Mouse (Mus musculus) MEL (cell line): ENCODE data around the gene Epb41l1. TPM values are rescaled to one million over a fixed set of nuclear protein-coding genes. Genes with fewer than 3 reads are reported as not detected.

Source experiments
- DNase-seq: peaks from one replicate; pipeline ENCODE4 v3.0.0; 2011; ENCODE audit warnings: low read depth, low spot score
- H3K27ac ChIP-seq: 2 replicates; pipeline ENCODE4 v1.5.1; 2012; ENCODE audit warnings: low read depth, mild to moderate bottlenecking, control low read depth, low read length, moderate library complexity; ENCODE audit not compliant: control insufficient read depth
- H3K27me3 ChIP-seq, 2 experiments: fragments of 150-350 bp in 1 of 2; sonication (generic) in 1 of 2; 2 replicates each; pipeline ENCODE4 v1.6.1; 2012; ENCODE audit warnings: low read length in 2 of 2, mild to moderate bottlenecking in 2 of 2, improper control_type of control experiment in 1 of 2, moderate library complexity in 1 of 2; ENCODE audit not compliant: insufficient read depth in 2 of 2, control insufficient read depth in 1 of 2
- H3K36me3 ChIP-seq, 2 experiments: 2 replicates each; pipeline ENCODE4 v1.6.1; 2012 to 2014; ENCODE audit warnings: low read length in 2 of 2, improper control_type of control experiment in 1 of 2, inconsistent platforms in 1 of 2, mild to moderate bottlenecking in 1 of 2; ENCODE audit not compliant: insufficient read depth in 2 of 2, control insufficient read depth in 1 of 2
- H3K4me1 ChIP-seq, 2 experiments: fragments of 150-350 bp in 1 of 2; sonication (generic) in 1 of 2; 2 replicates each; pipeline ENCODE4 v1.6.1; 2012; ENCODE audit warnings: low read length in 2 of 2, improper control_type of control experiment in 1 of 2, mild to moderate bottlenecking in 1 of 2; ENCODE audit not compliant: insufficient read depth in 2 of 2, control insufficient read depth in 1 of 2
- H3K4me3 ChIP-seq, 2 experiments: fragments of 150-350 bp in 1 of 2; sonication (generic) in 1 of 2; 2 replicates each; pipeline ENCODE4 v1.5.1; 2012; ENCODE audit warnings: low read depth in 2 of 2, low read length in 2 of 2, mild to moderate bottlenecking in 2 of 2, moderate library complexity in 2 of 2, control low read depth in 1 of 2, improper control_type of control experiment in 1 of 2; ENCODE audit not compliant: control insufficient read depth in 1 of 2, insufficient read depth in 1 of 2
- H3K79me2 ChIP-seq: 2 replicates; pipeline ENCODE4 v1.6.1; 2012; ENCODE audit warnings: mild to moderate bottlenecking, low read length, moderate library complexity; ENCODE audit not compliant: control insufficient read depth, poor library complexity, insufficient read depth
- H3K9ac ChIP-seq: 2 replicates; pipeline ENCODE4 v1.6.1; 2012; ENCODE audit warnings: low read depth, mild to moderate bottlenecking, control low read depth, low read length, moderate library complexity; ENCODE audit not compliant: control insufficient read depth, poor library complexity, severe bottlenecking
- H3K9me3 ChIP-seq: fragments of 150-350 bp; sonication (generic); replicated peaks from 2 replicates; pipeline ENCODE4 v1.6.1; 2012; ENCODE audit warnings: mild to moderate bottlenecking, low read length, improper control_type of control experiment, moderate library complexity; ENCODE audit not compliant: insufficient read depth
- CHD2 ChIP-seq: IDR thresholded peaks from 2 replicates; pipeline ENCODE4 v1.6.1; 2011; ENCODE audit warnings: low read length, improper control_type of control experiment
- E2F4 ChIP-seq: IDR thresholded peaks from 2 replicates; pipeline ENCODE4 v1.6.1; 2011; ENCODE audit warnings: low read depth, low read length, improper control_type of control experiment, borderline replicate concordance
- ELF1 ChIP-seq: IDR thresholded peaks from 2 replicates; pipeline ENCODE4 v1.6.1; 2014; ENCODE audit warnings: low read depth, mild to moderate bottlenecking, inconsistent platforms, low read length, improper control_type of control experiment, moderate library complexity
- ETS1 ChIP-seq: IDR thresholded peaks from 2 replicates; pipeline ENCODE4 v1.6.1; 2012; ENCODE audit warnings: low read depth, mild to moderate bottlenecking, inconsistent platforms, low read length, improper control_type of control experiment, moderate library complexity
- GABPA ChIP-seq: IDR thresholded peaks from 2 replicates; pipeline ENCODE4 v1.6.1; 2012; ENCODE audit warnings: low read depth, mild to moderate bottlenecking, inconsistent platforms, low read length, improper control_type of control experiment, moderate library complexity
- GATA1 ChIP-seq: IDR thresholded peaks from 2 replicates; pipeline ENCODE4 v1.6.1; 2011; ENCODE audit warnings: low read depth, low read length, improper control_type of control experiment
- JUND ChIP-seq: IDR thresholded peaks from 2 replicates; pipeline ENCODE4 v1.6.1; 2011; ENCODE audit warnings: low read depth, mild to moderate bottlenecking, improper control_type of control experiment, low read length
- MAFK ChIP-seq: IDR thresholded peaks from 2 replicates; pipeline ENCODE4 v1.6.1; 2011; ENCODE audit warnings: low read depth, mild to moderate bottlenecking, low read length, improper control_type of control experiment, borderline replicate concordance
- MAX ChIP-seq: IDR thresholded peaks from 2 replicates; pipeline ENCODE4 v1.6.1; 2011; ENCODE audit warnings: low read length, improper control_type of control experiment
- MXI1 ChIP-seq: IDR thresholded peaks from 2 replicates; pipeline ENCODE4 v1.6.1; 2011; ENCODE audit warnings: mild to moderate bottlenecking, low read depth, low read length, improper control_type of control experiment
- MYC ChIP-seq: IDR thresholded peaks from 2 replicates; pipeline ENCODE4 v1.6.1; 2011; ENCODE audit warnings: low read depth, mild to moderate bottlenecking, low read length, improper control_type of control experiment, moderate library complexity
- NRF1 ChIP-seq: IDR thresholded peaks from 2 replicates; pipeline ENCODE4 v1.6.1; 2014; ENCODE audit warnings: low read depth, mild to moderate bottlenecking, inconsistent platforms, low read length, improper control_type of control experiment, moderate library complexity; ENCODE audit not compliant: poor library complexity, insufficient read depth, severe bottlenecking
- POLR2AphosphoS2 ChIP-seq: IDR thresholded peaks from 2 replicates; pipeline ENCODE4 v1.6.1; 2011; ENCODE audit warnings: low read length, improper control_type of control experiment
- POLR2AphosphoS5 ChIP-seq: IDR thresholded peaks from 2 replicates; pipeline ENCODE4 v1.6.1; 2012; ENCODE audit warnings: low read depth, borderline replicate concordance, mild to moderate bottlenecking, inconsistent platforms, low read length, moderate library complexity, mixed read lengths
- RAD21 ChIP-seq: IDR thresholded peaks from 2 replicates; pipeline ENCODE4 v1.6.1; 2011; ENCODE audit warnings: mild to moderate bottlenecking, low read depth, low read length, improper control_type of control experiment
- RCOR1 ChIP-seq: IDR thresholded peaks from 2 replicates; pipeline ENCODE4 v1.6.1; 2012; ENCODE audit warnings: low read depth, mild to moderate bottlenecking, inconsistent platforms, low read length, improper control_type of control experiment
- SIN3A ChIP-seq: IDR thresholded peaks from 2 replicates; pipeline ENCODE4 v1.6.1; 2012; ENCODE audit warnings: low read length, improper control_type of control experiment, inconsistent platforms
- SMC3 ChIP-seq: IDR thresholded peaks from 2 replicates; pipeline ENCODE4 v1.6.1; 2011; ENCODE audit warnings: low read depth, low read length, improper control_type of control experiment
- TAL1 ChIP-seq: IDR thresholded peaks from 2 replicates; pipeline ENCODE4 v1.6.1; 2012; ENCODE audit warnings: mild to moderate bottlenecking, inconsistent platforms, low read length, moderate library complexity, mixed read lengths
- UBTF ChIP-seq: IDR thresholded peaks from 2 replicates; pipeline ENCODE4 v1.6.1; 2012; ENCODE audit warnings: low read depth, mild to moderate bottlenecking, inconsistent platforms, low read length, improper control_type of control experiment, moderate library complexity, borderline replicate concordance; ENCODE audit not compliant: insufficient read depth
- USF1 ChIP-seq: IDR thresholded peaks from 2 replicates; pipeline ENCODE4 v1.6.1; 2014; ENCODE audit warnings: low read depth, mild to moderate bottlenecking, inconsistent platforms, low read length, improper control_type of control experiment, moderate library complexity
- ZKSCAN1 ChIP-seq: IDR thresholded peaks from 2 replicates; pipeline ENCODE4 v1.6.1; 2012; ENCODE audit warnings: low read depth, mild to moderate bottlenecking, inconsistent platforms, low read length, improper control_type of control experiment, moderate library complexity
- ZMIZ1 ChIP-seq: IDR thresholded peaks from 2 replicates; pipeline ENCODE4 v1.6.1; 2012; ENCODE audit warnings: low read depth, mild to moderate bottlenecking, inconsistent platforms, low read length, improper control_type of control experiment, moderate library complexity
- polyA plus RNA-seq, 2 experiments: library from polyadenylated mRNA; stranded (reverse) in 1 of 2; unstranded in 1 of 2; fragments of >175 nt in 1 of 2; fragments of >200 nt in 1 of 2; gene quantifications; 2 replicates each; pipeline versions ENCODE4 v1.2.1 to v1.2.4; 2012; ENCODE audit warnings: low replicate concordance in 2 of 2, low read depth in 1 of 2; ENCODE audit not compliant: insufficient read length in 2 of 2, insufficient read depth in 1 of 2, missing spikeins in 1 of 2
- total RNA-seq: library from RNA; depleted of rRNA; stranded (reverse); fragments of 300-350 nt; gene quantifications from 2 replicates; pipeline ENCODE4 v1.2.3, GENCODE M21; 2012

Epb41l1 gene
- total and polyA plus RNA-seq, 3 experiments, result 1.5 to 7.3 TPM; not detected in 1

DNA sequence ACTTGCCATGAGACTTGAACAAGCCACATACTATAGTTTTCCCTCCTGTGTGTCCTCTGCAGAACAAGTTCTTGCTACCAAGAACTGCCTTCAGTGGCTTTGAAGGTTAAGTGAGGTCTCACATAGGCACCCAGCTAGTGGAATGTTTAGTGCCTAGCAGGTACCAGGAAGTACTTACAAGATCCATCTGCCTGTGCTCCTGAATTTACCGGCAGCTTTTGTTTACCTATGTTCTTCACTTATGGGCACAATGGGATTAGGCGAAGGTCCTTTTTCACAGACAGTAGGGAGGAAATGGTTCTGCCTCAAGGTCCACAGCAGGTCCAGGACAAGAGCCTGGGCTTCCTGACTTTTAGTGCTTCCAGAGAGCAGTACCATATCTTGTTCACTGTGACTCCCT, 112.5 kb downstream of the Epb41l1 start:
- DNase-seq, result no peak
- Histone ChIP-seq H3K4me3 (no peak overlapping the region), H3K79me2 (no peaks in the 10 kb centered on the region), H3K27ac (no peak overlapping the region), H3K36me3 (no peaks in the 10 kb centered on the region), H3K4me1 (no peaks in the 10 kb centered on the region), H3K9ac (no peak overlapping the region), H3K27me3 (no peaks in the 10 kb centered on the region), H3K9me3 (no peaks in the 10 kb centered on the region)
- no peak for TF ChIP-seq SIN3A
- TF ChIP-seq NRF1, result no peak
- TF ChIP-seq USF1, result no peak
- TF ChIP-seq RCOR1, result no peak
- no peak for TF ChIP-seq ZMIZ1
- no peak for TF ChIP-seq RAD21
- no peak for TF ChIP-seq UBTF
- no peak for TF ChIP-seq POLR2AphosphoS5
- no peak for TF ChIP-seq JUND

DNA sequence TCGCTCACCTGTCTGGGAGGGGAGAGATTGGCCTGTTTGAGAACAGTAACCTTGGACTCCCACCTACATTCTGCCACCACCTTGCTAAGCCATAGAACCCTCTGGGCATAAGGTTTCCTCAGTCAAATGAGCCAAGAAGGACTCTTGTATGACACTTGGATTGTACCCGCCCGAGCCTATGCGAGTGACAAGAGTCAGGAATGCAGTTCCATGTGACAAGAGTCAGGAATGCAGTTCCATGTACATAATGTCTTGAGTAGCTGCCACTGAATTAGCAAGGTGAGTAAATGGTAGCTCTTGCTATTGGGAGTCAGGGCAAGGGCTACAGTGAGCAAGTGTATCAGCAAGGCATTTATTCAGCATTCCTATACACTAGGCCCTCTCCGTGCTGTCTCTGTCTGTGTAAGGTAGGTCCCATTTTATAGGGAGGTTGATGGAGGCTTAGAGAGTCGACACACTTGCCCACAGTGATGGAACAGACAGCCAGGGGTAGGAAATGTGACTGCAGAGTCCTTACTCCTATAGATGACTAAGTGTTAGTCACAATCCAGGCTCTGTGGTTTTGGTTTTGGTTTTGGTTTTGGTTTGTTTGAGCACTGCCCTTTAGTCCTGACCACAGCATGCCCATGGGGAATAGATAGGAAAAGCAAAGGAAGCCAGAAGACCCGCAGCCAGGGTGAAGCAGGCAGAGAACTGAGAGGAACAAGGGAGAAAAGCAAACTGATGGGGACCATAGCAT, 118.3 kb downstream of the Epb41l1 start:
- H3K9me3 ChIP-seq, result no peaks in the 10 kb centered on the region
- H3K9ac ChIP-seq, result no peak overlapping the region
- H3K79me2 ChIP-seq, result no peaks in the 10 kb centered on the region
- no peak overlapping the region for H3K27ac ChIP-seq
- H3K4me1 ChIP-seq, result no peaks in the 10 kb centered on the region
- TF ChIP-seq GATA1 (no peak), SIN3A (no peak), MAX (no peak), MAFK (no peak), ELF1 (no peak), TAL1 (no peak), ETS1 (no peak), NRF1 (no peak), GABPA (no peak), ZKSCAN1 (no peak), RAD21 (no peak), RCOR1 (no peak), MXI1 (no peak), SMC3 (no peak), POLR2AphosphoS2 (no peak), MYC (no peak), E2F4 (no peak), USF1 (no peak), CHD2 (no peak)
- no peak for DNase-seq
- H3K4me3 ChIP-seq, result no peak overlapping the region
- H3K36me3 ChIP-seq, result no peaks in the 10 kb centered on the region
- no peaks in the 10 kb centered on the region for H3K27me3 ChIP-seq
